Mouse (Mus musculus) thymus, postnatal 25 days (tissue): ENCODE data around the gene Prkce.

Source experiments
- DNase-seq: peaks from one replicate; pipeline ENCODE4 v3.0.0; 2022

Gene Prkce

DNA sequence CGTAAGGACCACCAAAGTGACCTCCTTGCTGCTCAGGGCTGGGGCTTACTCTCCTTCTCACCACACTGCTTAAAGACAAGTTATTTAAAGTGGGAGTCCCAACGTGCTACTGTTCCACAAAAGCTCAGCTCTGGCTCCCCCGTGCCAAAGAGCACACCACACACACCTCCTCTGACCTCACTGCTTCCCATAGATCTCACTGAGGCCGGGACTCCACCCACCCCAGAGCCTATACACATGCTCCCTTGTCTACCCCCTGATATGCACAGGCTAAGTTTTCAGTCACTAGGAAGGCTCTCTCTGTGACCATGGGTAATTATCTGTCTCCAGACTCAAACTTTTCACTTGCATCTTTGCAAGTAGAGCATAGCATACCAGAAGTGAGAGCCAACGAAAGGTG lies 170.7 kb downstream of the Prkce start:
- no peak for DNase-seq

DNA sequence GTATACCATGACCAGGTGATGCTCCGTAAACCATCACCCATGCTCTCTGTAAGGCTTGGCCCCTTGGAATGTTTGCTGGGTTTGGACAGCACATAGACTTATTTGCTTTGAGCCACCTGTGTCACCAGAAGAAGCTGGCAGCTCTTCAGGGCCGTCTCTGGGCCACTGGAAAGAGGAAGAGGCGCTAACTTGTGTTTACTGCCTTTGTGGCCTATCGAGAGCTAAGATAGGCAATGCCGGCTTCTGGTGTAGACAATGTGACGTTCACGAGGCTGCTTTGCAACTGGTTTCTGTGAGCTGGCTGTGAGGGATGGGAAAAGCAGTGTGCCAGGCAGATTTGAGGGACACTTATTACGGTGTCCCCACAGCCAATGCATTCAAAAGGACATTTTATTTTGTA lies 176.4 kb downstream of the Prkce start:
- DNase-seq = no peak

DNA sequence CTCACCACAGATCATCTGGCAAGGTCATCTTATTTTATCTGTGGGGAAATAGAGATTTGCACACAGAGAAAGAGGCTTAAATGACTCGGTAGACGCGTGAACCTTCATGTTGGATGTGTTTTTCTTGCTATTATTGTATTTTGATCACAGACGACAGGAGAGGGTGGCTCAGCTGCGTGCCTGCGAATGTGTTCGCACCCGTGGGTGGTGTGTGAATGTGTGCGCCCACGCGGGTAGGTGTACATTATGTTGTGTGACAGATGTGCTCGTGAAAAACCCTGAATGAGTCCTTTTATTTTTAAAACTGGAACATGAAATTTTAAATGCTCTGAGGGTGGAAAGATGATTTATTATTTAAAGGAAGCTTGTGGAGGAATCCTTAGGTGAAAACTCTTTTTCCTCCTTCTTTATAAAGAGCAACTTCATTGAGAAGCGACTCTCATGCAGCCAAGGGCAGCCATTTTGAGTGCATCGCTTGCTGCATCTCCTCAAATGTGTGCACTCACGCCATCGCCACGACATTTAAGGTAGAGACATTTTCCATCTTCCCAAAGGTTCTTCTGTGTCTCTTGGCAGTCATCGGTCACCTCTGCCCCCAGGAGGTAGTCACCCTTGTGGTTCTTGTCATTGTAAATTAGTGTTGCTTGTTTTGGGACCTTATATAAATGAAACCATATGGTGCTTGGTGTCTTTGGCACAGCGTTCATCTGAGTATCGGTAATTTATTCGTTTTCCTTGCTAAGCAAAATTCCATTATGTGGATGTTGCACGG lies 177.8 kb downstream of the Prkce start:
- no peak for DNase-seq

DNA sequence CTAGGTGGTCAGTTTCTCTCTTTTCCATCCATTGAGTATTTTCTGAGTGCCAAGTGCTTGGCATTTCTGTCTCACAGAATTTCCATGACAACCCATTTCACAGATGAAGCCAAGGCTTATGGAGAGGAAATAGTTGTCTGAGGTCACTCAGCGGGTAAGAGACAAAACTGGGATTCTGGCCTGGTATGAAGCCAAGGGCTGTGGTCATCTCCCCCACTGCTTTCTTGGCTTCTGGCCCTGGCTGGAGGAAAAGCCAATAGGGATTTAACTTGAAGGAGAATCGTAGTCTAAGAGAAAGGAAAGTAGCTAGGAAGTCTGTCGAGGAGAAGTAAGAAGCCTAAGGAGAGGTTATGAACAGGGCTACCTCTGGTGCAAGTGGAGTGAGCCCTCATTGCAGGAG lies 182.7 kb downstream of the Prkce start:
- DNase-seq = no peak

DNA sequence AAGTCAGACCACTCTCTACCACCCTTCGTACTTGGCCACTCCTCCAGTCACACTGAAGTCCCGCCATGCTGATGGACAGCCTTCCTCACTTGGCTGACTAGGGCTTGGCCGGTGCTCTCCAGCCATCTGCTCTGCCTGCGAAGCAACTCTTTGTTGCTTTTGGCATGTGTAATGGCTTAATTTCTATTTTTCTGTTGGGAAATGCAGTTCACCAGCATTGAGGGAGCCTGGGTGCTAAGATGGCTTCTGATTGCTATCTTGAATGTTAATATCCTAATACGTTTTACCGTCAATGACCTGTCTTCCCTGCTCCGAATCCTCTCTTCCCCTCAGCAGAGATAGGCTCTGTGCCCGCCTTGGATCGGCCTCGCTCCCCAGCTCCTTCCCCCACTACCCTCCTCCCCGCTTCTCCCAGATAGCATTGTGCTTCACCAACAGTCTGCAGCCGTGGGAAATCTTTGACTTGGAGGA lies 183.2 kb downstream of the Prkce start:
- DNase-seq = no peak

DNA sequence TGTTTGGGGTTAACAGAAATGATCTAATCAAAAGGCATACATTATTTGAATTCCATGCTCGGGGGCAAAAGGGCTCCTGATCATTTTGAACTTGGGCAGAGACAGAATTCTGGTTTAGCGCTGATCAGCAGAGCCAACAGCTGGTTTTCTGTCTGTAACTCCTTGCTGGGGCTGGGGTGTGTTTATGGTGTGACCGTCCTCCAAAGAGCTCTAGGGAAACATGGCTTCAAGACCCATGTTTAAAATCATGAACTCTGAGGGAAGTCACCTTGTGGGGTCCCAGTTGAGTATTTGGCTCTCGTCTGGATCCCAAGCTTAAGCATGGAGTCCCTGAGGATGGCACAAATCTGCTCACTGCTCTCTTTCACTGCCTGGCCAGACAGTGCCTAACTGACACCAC lies 183.7 kb downstream of the Prkce start:
- DNase-seq = no peak

DNA sequence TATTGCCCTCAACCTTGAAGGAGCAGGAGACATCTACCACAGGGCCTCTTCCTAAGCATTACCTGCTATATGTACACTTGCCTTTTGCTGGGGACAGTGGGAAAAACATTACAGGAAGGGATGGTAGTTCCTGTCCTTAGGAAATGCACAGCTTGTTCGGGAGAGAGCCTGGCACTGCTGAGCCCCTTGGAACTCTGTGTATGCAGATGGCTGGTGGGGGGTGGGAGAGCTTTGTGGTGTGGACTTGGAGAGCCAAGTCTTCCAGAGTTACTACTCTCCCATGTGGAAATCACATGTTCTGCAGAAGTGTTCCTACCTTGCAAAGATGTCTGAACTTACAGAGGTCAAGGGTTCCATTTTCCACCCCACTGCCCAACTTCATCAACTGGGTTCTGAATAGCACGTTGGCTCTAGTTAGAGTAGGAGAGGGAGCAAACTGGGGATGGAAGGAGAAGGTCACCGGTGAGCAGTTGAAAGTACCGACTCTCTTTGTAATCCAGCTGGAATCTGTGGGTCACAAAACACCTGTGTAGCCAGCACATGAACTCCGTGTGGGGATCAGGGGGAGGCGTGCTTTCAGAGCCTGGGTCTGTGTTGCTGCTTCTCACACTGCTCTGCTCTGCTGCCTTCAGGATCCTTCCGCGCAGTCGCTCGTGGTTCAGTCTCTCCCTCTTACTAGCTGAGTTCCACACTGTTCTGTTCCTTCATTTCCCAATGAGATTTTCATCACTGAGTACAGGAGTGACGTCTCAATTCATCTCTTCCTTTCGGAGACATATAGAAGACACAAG lies 184.9 kb downstream of the Prkce start:
- DNase-seq = no peak

DNA sequence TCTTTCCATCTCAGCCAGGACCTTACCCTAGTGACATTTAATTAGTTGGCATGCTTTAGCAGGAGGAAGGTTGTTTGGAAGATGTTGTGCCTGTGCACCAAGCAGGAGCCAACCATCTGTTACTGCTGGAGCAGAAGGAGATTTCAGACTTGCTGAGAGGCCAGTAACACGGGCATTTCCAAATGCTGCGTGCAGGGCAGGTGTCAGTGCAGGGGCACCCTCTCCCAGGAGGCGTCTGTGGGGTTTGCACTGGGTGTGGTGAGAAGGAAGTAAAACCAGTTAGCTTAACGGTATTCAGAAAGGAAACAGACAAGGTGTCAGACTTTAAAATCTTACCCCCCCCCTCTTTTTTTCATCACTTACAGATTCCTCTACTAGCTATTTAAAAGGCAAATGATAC lies 186.1 kb downstream of the Prkce start:
- DNase-seq = peak; percentile 49

DNA sequence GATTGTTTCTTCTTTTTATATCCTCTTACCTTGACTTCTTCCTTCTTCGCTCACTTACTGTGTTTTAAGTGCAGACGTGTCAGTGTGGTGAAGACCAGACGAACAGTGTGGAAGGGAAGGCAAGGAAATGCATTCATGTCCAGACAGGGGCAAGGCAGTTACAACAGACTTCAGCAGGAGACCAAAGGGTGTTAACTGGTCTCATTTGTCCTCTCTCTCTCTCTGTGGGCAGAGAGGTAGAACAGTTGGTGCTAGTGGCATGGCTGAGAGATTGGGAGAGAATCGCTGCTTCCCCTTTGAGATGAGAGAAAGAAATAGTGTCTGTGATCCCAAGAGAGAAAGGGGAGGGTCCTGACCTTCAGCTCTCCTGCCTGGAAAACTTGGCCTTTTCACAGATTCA lies 186.5 kb downstream of the Prkce start:
- DNase-seq = no peak

DNA sequence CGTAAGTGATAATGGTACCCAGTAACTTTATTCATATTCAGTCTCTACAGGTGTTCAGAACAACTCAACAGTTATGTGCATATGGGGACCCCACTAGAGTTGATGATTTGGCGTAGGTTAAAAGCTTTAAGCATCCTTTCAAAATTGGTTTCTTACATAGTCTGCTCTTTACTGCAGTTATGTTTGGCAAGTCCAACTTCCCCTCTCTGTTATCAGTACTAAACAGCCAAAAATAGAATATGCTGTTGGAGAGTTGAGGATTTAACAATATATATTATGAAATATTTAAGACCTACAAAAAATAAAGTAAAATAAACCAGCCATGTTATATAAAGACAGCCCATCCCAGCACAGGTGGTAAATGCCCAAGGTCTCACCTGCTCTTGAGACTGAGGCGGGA lies 187.3 kb downstream of the Prkce start:
- DNase-seq = no peak

DNA sequence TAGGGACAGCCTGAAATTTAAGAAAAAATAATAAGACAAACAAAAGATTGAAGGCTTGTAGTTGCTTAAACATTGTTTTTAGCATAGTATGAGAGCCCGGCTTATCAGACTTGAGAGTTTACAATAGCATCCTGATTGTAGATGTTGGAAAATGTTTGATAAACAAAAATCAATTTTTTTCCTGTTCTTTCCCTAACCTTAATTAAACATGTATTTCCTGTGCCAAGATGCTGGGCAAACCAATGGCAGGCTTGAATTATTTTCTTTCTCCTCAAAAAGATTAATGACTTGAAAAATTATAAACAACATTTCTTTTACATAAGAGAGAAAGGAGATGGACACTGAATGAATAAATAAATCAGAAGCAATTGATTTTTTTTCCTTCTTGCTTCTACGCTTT lies 187.7 kb downstream of the Prkce start:
- DNase-seq = no peak

DNA sequence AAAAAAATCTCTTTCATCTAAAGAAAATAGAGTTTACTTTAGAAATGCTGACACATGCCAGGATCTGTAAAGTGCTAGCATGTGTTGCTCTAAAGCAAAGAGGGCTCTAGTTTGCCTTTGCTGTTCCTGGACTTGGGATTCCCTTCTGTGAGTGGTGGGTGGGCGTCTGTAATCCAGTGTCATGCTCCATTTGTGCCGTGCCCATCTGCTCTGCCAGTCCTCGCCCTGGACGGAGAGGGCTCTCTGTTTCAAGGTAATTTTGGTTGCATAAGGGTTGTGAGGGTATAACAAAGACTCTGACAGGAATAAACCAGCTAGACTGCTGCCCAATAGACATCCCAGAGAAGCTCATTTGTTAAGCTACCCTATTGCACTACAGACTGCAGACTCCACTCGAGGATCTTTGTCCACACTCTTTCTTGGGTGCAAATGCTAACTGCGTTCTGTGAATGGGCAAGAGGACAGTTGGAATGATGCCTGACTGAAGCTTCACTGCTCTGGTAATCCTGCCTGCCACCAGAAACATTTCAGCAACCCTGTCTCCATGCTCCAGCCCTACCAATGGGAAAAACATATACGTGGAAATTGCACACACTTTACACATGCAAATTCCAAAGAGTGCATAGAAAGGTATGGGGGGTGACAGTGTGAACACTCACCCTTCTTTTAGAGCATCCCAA lies 188.3 kb downstream of the Prkce start:
- no peak for DNase-seq

DNA sequence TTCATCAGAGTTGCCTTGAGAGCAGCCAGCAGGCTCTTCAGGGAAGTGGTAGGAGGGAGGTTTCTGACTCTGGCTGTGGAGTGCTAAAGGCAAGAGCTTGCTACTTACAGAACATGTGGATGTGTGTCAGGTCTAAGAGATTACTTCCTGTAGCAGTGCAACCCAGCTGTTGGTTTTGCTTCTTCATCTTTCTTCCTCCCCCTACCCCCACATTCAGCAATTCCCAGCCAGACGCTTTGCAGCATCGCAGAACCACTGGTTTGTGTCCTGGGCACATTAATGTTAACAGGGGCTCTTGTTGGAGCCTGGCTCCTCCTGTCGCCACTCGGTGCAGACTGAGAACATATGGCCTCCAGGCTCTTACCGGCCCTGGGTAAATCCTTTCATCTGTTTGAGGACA lies 190.8 kb downstream of the Prkce start:
- DNase-seq = peak; percentile 27

DNA sequence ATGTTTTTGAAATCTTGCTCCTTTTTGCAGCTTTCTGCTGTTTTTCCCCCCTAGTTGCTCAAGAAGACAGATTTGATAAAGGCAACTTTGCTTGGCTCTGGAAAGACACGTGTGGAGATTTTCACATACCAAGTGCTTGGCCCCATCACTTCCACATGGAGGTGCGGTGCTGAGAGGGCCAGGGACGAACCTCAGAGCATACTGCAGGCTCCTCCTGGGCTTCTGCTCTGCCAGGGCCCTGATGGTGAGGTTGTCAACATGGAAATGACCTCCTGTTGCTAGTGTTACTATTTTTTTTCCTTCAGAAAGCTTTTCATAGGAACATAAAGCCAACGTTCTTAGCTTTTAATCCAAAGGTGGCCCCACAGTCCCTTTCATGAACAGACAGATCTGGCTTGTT lies 191.3 kb downstream of the Prkce start:
- DNase-seq = no peak

DNA sequence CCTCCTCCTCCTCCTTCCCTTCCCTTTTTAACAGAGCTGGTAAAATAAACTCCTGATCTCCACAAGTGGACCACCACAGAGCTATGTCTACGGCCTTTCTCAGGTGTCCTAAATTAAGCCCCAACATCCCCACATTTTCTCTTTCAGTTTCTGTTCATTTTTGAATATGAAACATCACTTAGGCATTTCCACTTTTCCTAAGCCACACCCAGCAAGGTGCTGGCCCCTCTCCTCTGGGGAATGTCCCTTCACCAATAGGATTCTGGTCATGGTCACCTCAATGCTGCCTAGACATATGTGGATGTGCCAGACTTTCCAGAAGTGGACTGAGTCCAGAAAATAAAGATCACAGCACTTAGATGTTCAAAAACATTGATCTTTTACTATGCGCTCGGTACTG lies 193.3 kb downstream of the Prkce start:
- DNase-seq = no peak

DNA sequence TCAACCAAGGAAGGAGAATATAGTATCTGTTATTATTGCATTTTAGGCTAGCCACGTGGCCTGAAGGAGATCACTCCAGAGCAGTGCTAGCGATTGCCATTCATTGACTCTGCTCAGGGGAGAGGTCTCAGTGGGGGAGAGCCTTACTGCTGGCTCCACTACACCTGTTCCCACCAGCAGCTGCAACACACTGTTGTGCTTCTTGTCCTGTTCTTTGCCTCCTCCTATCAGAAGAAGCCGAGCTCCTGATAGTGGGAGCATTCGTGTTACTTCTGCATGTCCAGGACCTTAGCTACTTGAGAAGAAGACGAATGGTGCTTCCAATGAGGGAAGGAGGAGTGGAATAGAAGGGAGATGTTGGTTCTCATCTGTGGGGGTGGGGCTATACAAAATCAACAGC lies 195.8 kb downstream of the Prkce start:
- no peak for DNase-seq

DNA sequence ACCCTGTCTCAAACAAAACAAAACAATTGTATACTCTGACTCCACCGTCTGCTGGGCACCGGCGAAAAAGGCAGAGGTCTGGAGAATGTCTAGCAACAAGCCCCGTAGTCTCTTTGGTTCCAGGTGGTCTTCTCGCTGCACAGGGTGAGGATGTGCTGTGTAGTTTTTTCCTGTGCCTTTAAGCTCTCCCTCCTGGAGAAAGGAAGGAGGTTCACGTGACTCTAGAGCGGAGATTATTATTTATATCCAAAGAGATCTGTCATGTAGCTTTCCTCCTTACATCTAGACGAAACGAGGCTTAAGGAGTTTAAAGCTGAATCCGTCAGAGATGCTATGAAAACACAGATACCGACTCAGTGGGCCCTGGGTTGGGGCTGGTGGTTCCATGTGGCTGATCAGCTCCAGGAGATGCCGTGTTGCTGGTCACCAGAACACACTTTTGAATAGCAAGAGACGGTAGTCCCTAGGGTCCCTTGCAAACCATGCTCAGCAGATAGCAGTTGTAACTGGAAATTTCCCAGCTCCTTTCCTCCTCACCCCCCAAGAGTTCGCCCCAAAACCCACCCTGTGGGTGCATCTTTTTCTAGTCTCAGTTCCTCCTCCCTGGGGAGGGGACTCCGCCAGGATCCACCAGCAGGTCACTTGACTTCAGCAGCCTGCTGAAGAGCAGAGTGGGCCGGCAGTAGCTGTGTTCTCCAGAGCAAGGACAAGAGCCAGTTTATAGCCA lies 196.9 kb downstream of the Prkce start:
- no peak for DNase-seq

DNA sequence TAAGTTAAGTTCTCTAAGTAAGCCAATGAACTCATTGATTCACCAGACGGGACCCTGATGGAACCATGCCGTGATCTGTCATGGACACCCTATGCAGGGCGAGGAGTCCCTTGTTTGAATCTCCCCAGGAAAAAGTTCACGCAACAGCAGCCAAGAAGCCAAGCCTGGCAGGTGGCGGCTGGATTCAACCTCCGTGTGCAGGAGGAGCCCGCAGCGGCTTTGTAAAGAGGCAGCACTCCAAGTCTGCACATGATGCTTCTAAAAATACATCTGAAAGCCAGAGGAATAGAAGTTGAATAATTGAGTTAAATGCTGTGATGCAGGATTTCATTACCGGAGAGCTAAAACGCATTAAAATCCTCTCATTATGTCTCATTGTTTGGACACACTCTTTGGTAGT lies 199.3 kb downstream of the Prkce start:
- DNase-seq = no peak

DNA sequence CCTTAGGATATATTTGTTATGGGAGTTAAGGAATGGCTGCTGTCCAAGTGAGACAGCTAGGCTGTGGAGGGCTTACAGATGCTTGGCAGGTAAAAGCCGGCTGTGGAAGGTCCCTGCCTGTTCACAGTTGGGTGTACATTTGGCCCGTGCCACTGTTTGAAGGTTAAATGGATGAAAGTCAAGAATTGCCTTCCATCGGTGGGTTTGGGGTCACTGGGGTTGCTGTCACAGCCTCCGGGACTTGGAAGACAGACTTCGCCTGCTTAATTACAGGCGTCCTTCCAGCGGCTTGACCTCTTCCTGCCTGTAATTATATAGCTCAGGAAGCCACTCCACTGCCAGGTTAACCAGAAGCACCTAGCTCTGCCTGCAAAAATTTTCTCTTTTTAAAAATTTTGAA lies 200.1 kb downstream of the Prkce start:
- no peak for DNase-seq

DNA sequence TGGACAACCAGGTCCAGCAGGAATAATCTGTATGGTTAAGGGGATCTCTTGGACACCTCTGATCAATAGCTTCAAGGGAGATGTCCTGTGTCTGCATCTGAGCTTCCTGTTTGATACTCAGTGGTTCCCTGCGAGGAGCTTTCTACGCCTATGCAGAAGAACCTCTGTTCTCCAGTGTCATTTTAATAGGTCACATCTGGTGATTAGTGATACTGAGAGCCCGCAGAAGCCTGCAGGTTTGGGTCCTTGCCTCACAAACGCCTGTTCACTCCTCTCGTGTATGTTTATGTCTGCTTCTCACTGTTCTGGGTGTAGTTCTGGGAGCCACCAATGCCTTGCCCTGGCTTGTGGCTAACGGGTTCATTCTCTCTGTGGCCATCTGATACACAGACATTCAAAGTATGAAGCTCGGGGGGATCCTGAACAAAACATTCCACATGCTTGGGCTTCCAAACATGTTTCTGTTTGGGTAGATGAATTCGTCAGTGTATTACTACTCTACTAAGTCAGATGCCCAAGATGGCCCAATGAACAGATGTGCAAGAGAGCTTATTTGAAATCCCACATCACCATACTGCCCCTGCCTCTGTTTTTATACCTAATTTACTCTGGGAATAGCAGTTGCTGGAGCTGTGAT lies 202.6 kb downstream of the Prkce start:
- DNase-seq = no peak

DNA sequence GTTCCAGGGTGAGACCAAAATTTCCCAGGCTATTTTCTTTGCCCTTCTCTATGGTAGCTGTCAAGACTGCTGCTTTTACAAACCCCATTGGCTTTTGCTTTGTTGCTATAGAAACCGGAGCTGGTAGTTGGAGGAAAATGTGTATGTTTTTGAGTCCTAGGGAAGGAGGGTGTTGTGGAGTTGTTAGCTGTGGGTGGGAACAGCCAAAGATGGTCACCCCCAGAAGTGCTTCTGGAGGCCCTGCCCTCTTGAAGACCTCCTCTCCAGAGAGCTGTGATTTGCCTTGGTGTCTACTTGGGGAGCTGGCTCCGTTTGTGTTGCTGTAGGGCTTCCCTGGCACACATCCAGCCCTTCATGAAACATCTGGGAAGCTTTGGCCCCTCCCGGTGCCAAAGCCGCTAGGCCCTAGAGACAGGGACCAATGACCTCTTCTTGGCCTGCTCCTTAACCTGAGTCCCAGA lies 203.5 kb downstream of the Prkce start:
- DNase-seq = no peak

DNA sequence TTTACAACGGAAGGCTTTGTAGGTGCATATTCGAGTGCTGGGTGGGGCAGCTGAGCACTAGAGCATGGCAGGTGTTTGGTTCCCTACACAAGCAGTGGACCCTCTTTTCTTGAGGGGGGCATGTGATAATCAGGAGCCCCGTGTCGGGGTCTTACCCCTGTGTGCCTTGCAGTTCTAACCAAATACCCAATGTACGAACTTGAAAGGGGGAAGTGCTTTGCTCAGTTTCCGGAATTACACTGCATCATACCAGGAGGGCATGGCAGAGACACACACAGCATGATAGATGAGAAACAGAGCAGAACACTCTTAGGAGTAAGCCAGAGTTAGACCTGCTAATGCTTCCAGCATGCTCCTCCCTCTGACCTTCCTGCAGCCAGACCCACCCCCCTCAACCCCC lies 208.8 kb downstream of the Prkce start:
- DNase-seq = no peak

DNA sequence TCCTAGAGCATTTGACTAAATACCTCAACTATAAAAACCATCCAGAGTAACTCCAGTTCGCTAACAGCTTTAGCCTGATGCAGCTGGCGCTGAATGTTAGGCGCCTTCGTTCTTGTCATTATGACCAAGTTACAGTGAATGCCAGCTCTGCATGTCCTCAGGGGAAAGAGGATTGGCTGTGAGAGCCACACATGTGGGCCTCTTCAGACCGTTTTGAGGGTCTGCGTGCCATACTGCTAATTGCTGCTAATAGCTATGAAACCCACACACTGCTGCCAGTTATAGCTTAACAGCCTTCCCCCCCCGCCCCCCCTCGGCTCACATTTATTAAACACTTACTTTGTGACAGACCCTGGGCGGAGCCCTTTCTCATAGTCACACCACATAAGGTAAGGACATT lies 210.3 kb downstream of the Prkce start:
- no peak for DNase-seq
